34 mouse cellular contexts compared by ENCODE assay signal in the genomic region with DNA sequence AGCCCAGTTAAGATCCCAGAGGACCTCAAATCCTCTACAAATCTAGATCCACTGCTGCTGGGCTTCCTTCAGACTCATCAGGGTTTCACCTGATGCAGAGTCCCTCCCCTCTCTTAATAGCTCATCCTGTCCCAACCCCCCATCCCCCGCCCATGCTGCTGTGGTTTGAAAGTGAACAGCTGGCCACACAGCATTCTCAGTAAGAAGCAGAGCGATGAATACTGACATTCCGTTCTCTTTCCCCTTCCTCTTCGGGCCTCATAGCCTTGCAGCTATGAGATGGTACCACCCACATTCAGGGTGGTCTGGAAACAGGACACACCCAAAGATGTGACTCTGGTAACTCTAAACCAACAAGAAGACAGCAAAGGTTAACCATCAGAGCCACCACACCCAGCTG. TPM values are rescaled to one million over a fixed set of nuclear protein-coding genes. Genes with fewer than 3 reads are reported as not detected.
DNase-seq lines count a peak whose midpoint lies in the region; ATAC-seq and TF ChIP-seq lines count a peak whose summit lies in the region.
"Had no signal": no experiment of that assay in that cellular context is flagged by ENCODE, and none has a peak within 500 bp of the region (broad histone marks: within the 10 kb centered on the region; RNA-seq: fewer than 3 reads in every experiment).

No protein-coding gene starts in this region.

- DNase-seq in kidney, adult 8-10 months = no peak
- DNase-seq in stomach, postnatal 0 days (ENCODE audit: low spot score) = no peak
- DNase-seq in WW6 (ENCODE audit: low read depth, low spot score) = peak; percentile 69
- no peak for DNase-seq in frontal cortex, postnatal 36 days (ENCODE audit: low spot score in 2 of 2)
- no peak for DNase-seq in left cerebral cortex, postnatal 4 days
- DNase-seq: adrenal gland, postnatal 14 days; cerebellum, adult 2 months; cerebellum, postnatal 25 days; gastrocnemius, postnatal 36 days; heart, adult 2 months; heart, postnatal 14 days; liver; right cerebral cortex, adult 18-20 months; right cerebral cortex, postnatal 4 days; thymus, adult 18-20 months; thymus, postnatal 36 days had no signal

- H3K4me1 ChIP-seq in kidney, embryonic 15.5 days = peaks cover 15% of the 10 kb centered on the region
- H3K4me1 ChIP-seq in stomach, embryonic 14.5 days (ENCODE audit: control insufficient read depth, insufficient read depth, low read length) = no peaks in the 10 kb centered on the region
- no peaks in the 10 kb centered on the region for H3K4me1 ChIP-seq in stomach, postnatal 0 days (replicated peaks; ENCODE audit: control insufficient read depth, insufficient read depth)
- H3K4me1 ChIP-seq: heart, embryonic 13.5 days; liver, embryonic 15.5 days; stomach, embryonic 15.5 days had no signal

- WGBS in kidney, embryonic 15.5 days = 14% methylated on average over 4 of the region's 4 CpGs
- WGBS in stomach, embryonic 14.5 days = 9% methylated on average over 4 of the region's 4 CpGs
- 13% methylated on average over 4 of the region's 4 CpGs for WGBS in stomach, postnatal 0 days

- no peak for TF ChIP-seq EP300 in stomach, postnatal 0 days (optimal IDR thresholded peaks at IDR 0.05)

- no peak overlapping the region for H3K4me2 ChIP-seq in kidney, embryonic 15.5 days
- no peak overlapping the region for H3K4me2 ChIP-seq in stomach, embryonic 14.5 days (replicated peaks; ENCODE audit: low read depth, low read length)
- no peak overlapping the region for H3K4me2 ChIP-seq in stomach, postnatal 0 days (replicated peaks; ENCODE audit: low read depth)
- H3K4me2 ChIP-seq: heart, embryonic 13.5 days; liver, embryonic 15.5 days; midbrain, embryonic 11.5 days; stomach, embryonic 15.5 days had no signal

- no peaks in the 10 kb centered on the region for H3K9me3 ChIP-seq in kidney, embryonic 15.5 days (replicated peaks)
- H3K9me3 ChIP-seq in stomach, embryonic 14.5 days (ENCODE audit: control insufficient read depth, low read depth, low read length) = no peaks in the 10 kb centered on the region
- H3K9me3 ChIP-seq in stomach, postnatal 0 days (ENCODE audit: control insufficient read depth, low read length) = no peaks in the 10 kb centered on the region
- H3K9me3 ChIP-seq: forebrain, embryonic 10.5 days; heart, embryonic 13.5 days; limb, embryonic 10.5 days; liver, embryonic 15.5 days; stomach, embryonic 15.5 days had no signal

- peak; percentile 74 for ATAC-seq in kidney, embryonic 15.5 days (replicated peaks; ENCODE audit: low FRiP score)
- peak; percentile 42; the same call in 1 of the 2 replicates for ATAC-seq in stomach, embryonic 14.5 days (ENCODE audit: insufficient number of reproducible peaks, insufficient read depth, low FRiP score, low read depth)
- ATAC-seq in stomach, postnatal 0 days (ENCODE audit: low FRiP score, low TSS enrichment) = no peak
- ATAC-seq: forebrain, embryonic 16.5 days; Patski had no signal

- intact Hi-C loops in left cerebral cortex, postnatal 4 days (cut with DNase I) = no loop called here

- H3K36me3 ChIP-seq in kidney, embryonic 15.5 days = no peaks in the 10 kb centered on the region
- H3K36me3 ChIP-seq in stomach, embryonic 14.5 days (ENCODE audit: control insufficient read depth, insufficient read depth, low read length) = no peaks in the 10 kb centered on the region
- no peaks in the 10 kb centered on the region for H3K36me3 ChIP-seq in stomach, postnatal 0 days (ENCODE audit: control insufficient read depth, insufficient read depth, low read length)
- H3K36me3 ChIP-seq: forebrain, embryonic 10.5 days; heart, embryonic 13.5 days; limb, embryonic 10.5 days; liver, embryonic 15.5 days; stomach, embryonic 15.5 days had no signal

- H3K9ac ChIP-seq in kidney, embryonic 15.5 days = no peak overlapping the region
- H3K9ac ChIP-seq in stomach, embryonic 14.5 days (replicated peaks; ENCODE audit: low read depth, low read length) = no peak overlapping the region
- no peak overlapping the region for H3K9ac ChIP-seq in stomach, postnatal 0 days (ENCODE audit: low read length)
- H3K9ac ChIP-seq: heart, embryonic 13.5 days; liver, embryonic 15.5 days; stomach, embryonic 15.5 days had no signal

- H3K27ac ChIP-seq in kidney, embryonic 15.5 days = no peak overlapping the region
- no peak overlapping the region for H3K27ac ChIP-seq in stomach, embryonic 14.5 days (ENCODE audit: low read length)
- no peak overlapping the region for H3K27ac ChIP-seq in stomach, postnatal 0 days (replicated peaks)
- H3K27ac ChIP-seq: forebrain, embryonic 10.5 days; heart, adult 2 months; heart, embryonic 13.5 days; limb, embryonic 10.5 days; liver, embryonic 15.5 days; macrophage; stomach, embryonic 15.5 days had no signal

- TF ChIP-seq CTCF in stomach, postnatal 0 days (IDR thresholded peaks at IDR 0.05; ENCODE audit: low read depth) = no peak

- no peaks in the 10 kb centered on the region for H3K27me3 ChIP-seq in kidney, embryonic 15.5 days
- no peaks in the 10 kb centered on the region for H3K27me3 ChIP-seq in stomach, embryonic 14.5 days (ENCODE audit: control insufficient read depth, insufficient read depth, low read length)
- no peaks in the 10 kb centered on the region for H3K27me3 ChIP-seq in stomach, postnatal 0 days (ENCODE audit: control insufficient read depth, insufficient read depth, low read length)
- H3K27me3 ChIP-seq: liver, embryonic 15.5 days; Patski; stomach, embryonic 15.5 days had no signal

- no peak overlapping the region for H3K4me3 ChIP-seq in kidney, embryonic 15.5 days (replicated peaks)
- no peak overlapping the region for H3K4me3 ChIP-seq in stomach, embryonic 14.5 days (ENCODE audit: low read depth, low read length)
- H3K4me3 ChIP-seq in stomach, postnatal 0 days (ENCODE audit: low read depth, low read length) = no peak overlapping the region
- H3K4me3 ChIP-seq: forebrain, embryonic 10.5 days; heart, adult 2 months; heart, embryonic 13.5 days; limb, embryonic 10.5 days; liver, embryonic 15.5 days; stomach, embryonic 15.5 days had no signal

RNA-seq across cellular contexts. Expression of gene Tex36, which starts 25.1 kb away (rescaled TPM):
- polyA plus RNA-seq in kidney, embryonic 15.5 days (2015; fragmentation: Nextera tagmentation; extraction: Ambion mirVana) = not detected in 2 replicates
- polyA plus RNA-seq in stomach, embryonic 14.5 days (2014; fragmentation: Nextera tagmentation; extraction: Ambion mirVana) = not detected in 2 replicates
- not detected in 2 replicates for polyA plus RNA-seq in stomach, postnatal 0 days (2015; fragmentation: Nextera tagmentation; extraction: Ambion mirVana)
- not detected for total RNA-seq in left cerebral cortex, postnatal 4 days (2021)
- total RNA-seq: adrenal gland, postnatal 14 days; gastrocnemius, postnatal 36 days; heart, adult 2 months; heart, postnatal 14 days; layer of hippocampus, postnatal 14 days; left cerebral cortex, adult 8-10 months; midbrain, postnatal 0 days had no signal
- polyA plus RNA-seq: C2C12; forebrain, embryonic 10.5 days; forebrain, embryonic 16.5 days; heart, adult 2 months; heart, embryonic 13.5 days; hindbrain, embryonic 11.5 days; limb, embryonic 10.5 days; liver, embryonic 15.5 days; lung, embryonic 16.5 days; macrophage; midbrain, embryonic 11.5 days; neural tube, embryonic 14.5 days; Patski; stomach, embryonic 15.5 days had no signal
